Mouse (Mus musculus): Measurements from ENCODE around the gene Epha8. TPM values are rescaled to one million over a fixed set of nuclear protein-coding genes. Genes with fewer than 3 reads are reported as not detected.

Epha8 gene
- polyA plus RNA-seq, 1 experiment, result not detected

- no peak overlapping the region for H3K4me2 ChIP-seq (ENCODE audit: low read depth)
Measured at GRCm38 (mm10) chr4:136943175-136943574, 13.4 kb downstream of the Epha8 start.

GRCm38 (mm10) chr4:136942761-136943160, 13.9 kb downstream of the Epha8 start:
- Histone ChIP-seq H3K36me3 (ENCODE audit: control insufficient read depth, insufficient read depth) (no peaks in the 10 kb centered on the region), H3ac (ENCODE audit: control insufficient read depth, insufficient read length) (no peak overlapping the region), H3K27me3 (ENCODE audit: control insufficient read depth, insufficient read depth, insufficient read length) (peaks cover 95% of the 10 kb centered on the region), H3K79me2 (ENCODE audit: control insufficient read depth, insufficient read depth) (no peaks in the 10 kb centered on the region), H3K4me2 (ENCODE audit: low read depth) (no peak overlapping the region), H3K4me3 (no peak overlapping the region)
- TF ChIP-seq POLR2AphosphoS2 (IDR thresholded peaks at IDR 0.05; ENCODE audit: insufficient read length, low read depth), result no peak
- no peak for TF ChIP-seq TCF12 (IDR thresholded peaks at IDR 0.05; ENCODE audit: insufficient read depth, poor library complexity, severe bottlenecking)
- no peak for TF ChIP-seq POLR2A (IDR thresholded peaks at IDR 0.05; ENCODE audit: insufficient read length, low read depth)
- TF ChIP-seq SRF (IDR thresholded peaks at IDR 0.05; ENCODE audit: control insufficient read depth, insufficient read length, low read depth), result no peak
- no peak for TF ChIP-seq MAX (IDR thresholded peaks at IDR 0.05; ENCODE audit: low read depth)
- no peak for TF ChIP-seq REST (IDR thresholded peaks at IDR 0.05; ENCODE audit: insufficient read depth, insufficient read length)
- TF ChIP-seq E2F4 (IDR thresholded peaks at IDR 0.05; ENCODE audit: insufficient read depth), result no peak
- TF ChIP-seq CEBPB (IDR thresholded peaks at IDR 0.05; ENCODE audit: insufficient read depth, poor library complexity, severe bottlenecking), result no peak
- TF ChIP-seq USF1 (IDR thresholded peaks at IDR 0.05; ENCODE audit: low read depth), result no peak
- TF ChIP-seq MYOD1 (IDR thresholded peaks at IDR 0.05; ENCODE audit: control insufficient read depth in 1 of 3, insufficient read length in 2 of 3, low read depth in 2 of 3), result no peak
- no peak for TF ChIP-seq MYOG (IDR thresholded peaks at IDR 0.05; ENCODE audit: control insufficient read depth in 1 of 3, insufficient read depth in 1 of 3, insufficient read length in 2 of 3, low read depth in 2 of 3)
- no peak for TF ChIP-seq TCF3 (IDR thresholded peaks at IDR 0.05; ENCODE audit: insufficient read length, low read depth)

More at GRCm38 (mm10) chr4:136943175-136943574, 13.4 kb downstream of the Epha8 start:
- Histone ChIP-seq H3K27me3 (ENCODE audit: control insufficient read depth, insufficient read depth, insufficient read length) (peaks cover 94% of the 10 kb centered on the region), H3K36me3 (ENCODE audit: control insufficient read depth, insufficient read depth) (no peaks in the 10 kb centered on the region), H3K4me3 (no peak overlapping the region), H3ac (ENCODE audit: control insufficient read depth, insufficient read length) (no peak overlapping the region), H3K79me2 (ENCODE audit: control insufficient read depth, insufficient read depth) (no peaks in the 10 kb centered on the region)
- no peak for TF ChIP-seq REST (IDR thresholded peaks at IDR 0.05; ENCODE audit: insufficient read depth, insufficient read length)
- TF ChIP-seq E2F4 (IDR thresholded peaks at IDR 0.05; ENCODE audit: insufficient read depth), result no peak

GRCm38 (mm10) chr4:136937935-136938334, 18.7 kb downstream of the Epha8 start:
- no peaks in the 10 kb centered on the region for H3K36me3 ChIP-seq (ENCODE audit: control insufficient read depth, insufficient read depth)
- H3K4me2 ChIP-seq (ENCODE audit: low read depth), result no peak overlapping the region
- no peak overlapping the region for H3ac ChIP-seq (ENCODE audit: control insufficient read depth, insufficient read length)
- TF ChIP-seq USF1 (IDR thresholded peaks at IDR 0.05; ENCODE audit: low read depth) (no peak), MYOD1 (IDR thresholded peaks at IDR 0.05; ENCODE audit: control insufficient read depth in 1 of 3, insufficient read length in 2 of 3, low read depth in 2 of 3) (peak in 2 of 3 experiments; percentile 20 to 81), POLR2A (IDR thresholded peaks at IDR 0.05; ENCODE audit: insufficient read length, low read depth) (no peak), REST (IDR thresholded peaks at IDR 0.05; ENCODE audit: insufficient read depth, insufficient read length) (no peak), MYOG (IDR thresholded peaks at IDR 0.05; ENCODE audit: control insufficient read depth in 1 of 3, insufficient read depth in 1 of 3, insufficient read length in 2 of 3, low read depth in 2 of 3) (peak in 1 of 3 experiments; percentile 67)
- no peak overlapping the region for H3K4me3 ChIP-seq
- no peaks in the 10 kb centered on the region for H3K79me2 ChIP-seq (ENCODE audit: control insufficient read depth, insufficient read depth)
- H3K27me3 ChIP-seq (ENCODE audit: control insufficient read depth, insufficient read depth, insufficient read length), result peaks cover 74% of the 10 kb centered on the region

- no peaks in the 10 kb centered on the region for H3K36me3 ChIP-seq (ENCODE audit: control insufficient read depth, insufficient read depth)
- H3K4me3 ChIP-seq, result no peak overlapping the region
- TF ChIP-seq CEBPB (IDR thresholded peaks at IDR 0.05; ENCODE audit: insufficient read depth, poor library complexity, severe bottlenecking) (no peak), E2F4 (IDR thresholded peaks at IDR 0.05; ENCODE audit: insufficient read depth) (no peak), MYOD1 (IDR thresholded peaks at IDR 0.05; ENCODE audit: control insufficient read depth in 1 of 3, insufficient read length in 2 of 3, low read depth in 2 of 3) (no peak), TCF12 (IDR thresholded peaks at IDR 0.05; ENCODE audit: insufficient read depth, poor library complexity, severe bottlenecking) (no peak), SRF (IDR thresholded peaks at IDR 0.05; ENCODE audit: control insufficient read depth, insufficient read length, low read depth) (no peak), TCF3 (IDR thresholded peaks at IDR 0.05; ENCODE audit: insufficient read length, low read depth) (no peak), USF1 (IDR thresholded peaks at IDR 0.05; ENCODE audit: low read depth) (no peak), POLR2AphosphoS2 (IDR thresholded peaks at IDR 0.05; ENCODE audit: insufficient read length, low read depth) (no peak), MAX (IDR thresholded peaks at IDR 0.05; ENCODE audit: low read depth) (no peak), REST (IDR thresholded peaks at IDR 0.05; ENCODE audit: insufficient read depth, insufficient read length) (no peak), MYOG (IDR thresholded peaks at IDR 0.05; ENCODE audit: control insufficient read depth in 1 of 3, insufficient read depth in 1 of 3, insufficient read length in 2 of 3, low read depth in 2 of 3) (no peak), POLR2A (IDR thresholded peaks at IDR 0.05; ENCODE audit: insufficient read length, low read depth) (no peak)
- no peak overlapping the region for H3ac ChIP-seq (ENCODE audit: control insufficient read depth, insufficient read length)
- H3K27me3 ChIP-seq (ENCODE audit: control insufficient read depth, insufficient read depth, insufficient read length), result peaks cover 73% of the 10 kb centered on the region
- H3K79me2 ChIP-seq (ENCODE audit: control insufficient read depth, insufficient read depth), result no peaks in the 10 kb centered on the region
- H3K4me2 ChIP-seq (ENCODE audit: low read depth), result no peak overlapping the region
Measured at GRCm38 (mm10) chr4:136937344-136937743, 19.3 kb downstream of the Epha8 start.

- Histone ChIP-seq H3K79me2 (ENCODE audit: control insufficient read depth, insufficient read depth) (no peaks in the 10 kb centered on the region), H3K27me3 (ENCODE audit: control insufficient read depth, insufficient read depth, insufficient read length) (peaks cover 73% of the 10 kb centered on the region)
- TF ChIP-seq MYOD1 (IDR thresholded peaks at IDR 0.05; ENCODE audit: control insufficient read depth in 1 of 3, insufficient read length in 2 of 3, low read depth in 2 of 3) (peak in 1 of 3 experiments; percentile 41), E2F4 (IDR thresholded peaks at IDR 0.05; ENCODE audit: insufficient read depth) (no peak), MYOG (IDR thresholded peaks at IDR 0.05; ENCODE audit: control insufficient read depth in 1 of 3, insufficient read depth in 1 of 3, insufficient read length in 2 of 3, low read depth in 2 of 3) (peak in 1 of 3 experiments; percentile 35), POLR2AphosphoS2 (IDR thresholded peaks at IDR 0.05; ENCODE audit: insufficient read length, low read depth) (no peak)
Measured at GRCm38 (mm10) chr4:136934746-136935613, 21.6 kb downstream of the Epha8 start.

More at GRCm38 (mm10) chr4:136934746-136935613, 21.6 kb downstream of the Epha8 start:
- Histone ChIP-seq H3K36me3 (ENCODE audit: control insufficient read depth, insufficient read depth) (no peaks in the 10 kb centered on the region), H3K4me3 (no peak overlapping the region), H3K4me2 (ENCODE audit: low read depth) (no peak overlapping the region), H3ac (ENCODE audit: control insufficient read depth, insufficient read length) (no peak overlapping the region)
